Mouse (Mus musculus) monocyte, adult 5-6 weeks (primary cell): ENCODE data around the gene Atp5k. TPM values are rescaled to one million over a fixed set of nuclear protein-coding genes. Genes with fewer than 3 reads are reported as not detected.

Experiments
- ATAC-seq: fragments of 153-309, 156-312 bp; replicated peaks from 2 replicates; pipeline ENCODE4 v1.8.0; 2017; ENCODE audit warnings: mild to moderate bottlenecking; ENCODE audit not compliant: low TSS enrichment, insufficient number of reproducible peaks, severe bottlenecking, poor library complexity, low FRiP score
- total RNA-seq: library from RNA; stranded (forward); fragments of 200-1000, 200-491, 200-594 nt; gene quantifications from 3 replicates; pipeline ENCODE4 v1.2.3, GENCODE M21; 2017

The Atp5k gene
- total RNA-seq, result 120 to 243 TPM (median 230 TPM) in 3 replicates

- ATAC-seq, result peak; percentile 97
Measured at GRCm38 (mm10) chr5:108433804-108434587, at the start of gene Atp5k. TSS of gene Atp5k (minus strand) at chr5:108434448.

DNA sequence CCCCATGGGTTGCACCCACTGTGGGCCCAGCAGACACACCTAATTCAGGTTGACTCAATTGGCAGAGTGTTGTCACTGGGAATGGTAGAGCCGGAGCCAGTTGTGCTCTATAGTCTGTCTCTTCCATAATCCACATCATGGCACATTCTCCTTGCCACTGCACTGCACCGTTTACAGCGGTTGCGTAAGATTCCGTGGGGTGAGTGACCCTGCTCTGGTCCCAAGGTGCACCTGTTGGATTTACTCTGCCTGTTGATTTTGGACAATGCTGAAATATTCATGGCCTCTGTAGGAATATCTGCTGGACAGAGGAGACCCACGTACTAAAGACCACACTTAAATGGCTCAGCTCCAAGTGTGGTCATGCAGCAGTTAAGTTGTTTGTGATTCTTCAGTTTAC lies 48.8 kb upstream of the Atp5k start:
- no peak for ATAC-seq

DNA sequence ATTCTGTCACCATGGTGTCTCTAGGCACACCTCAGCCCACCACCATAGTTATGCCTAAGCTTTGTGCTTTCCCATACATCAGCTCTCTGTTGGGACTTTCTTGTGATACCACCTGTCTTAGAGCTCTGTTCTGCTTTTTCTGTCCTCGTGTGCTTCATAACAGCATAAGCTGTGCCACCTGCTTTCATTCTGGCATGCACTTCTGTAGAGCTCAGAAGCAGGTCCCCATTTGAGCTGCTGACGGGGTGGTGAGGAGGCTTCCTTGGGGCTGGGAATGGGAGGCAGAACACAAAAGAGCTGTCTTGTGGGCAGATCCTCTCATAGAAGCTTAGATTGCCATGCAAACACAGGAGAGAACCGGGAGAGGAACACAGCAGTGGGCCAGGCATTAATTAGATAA lies 41.7 kb upstream of the Atp5k start:
- no peak for ATAC-seq

- no peak for ATAC-seq
Measured at GRCm38 (mm10) chr5:108473737-108474136, 39.5 kb upstream of the Atp5k start.

DNA sequence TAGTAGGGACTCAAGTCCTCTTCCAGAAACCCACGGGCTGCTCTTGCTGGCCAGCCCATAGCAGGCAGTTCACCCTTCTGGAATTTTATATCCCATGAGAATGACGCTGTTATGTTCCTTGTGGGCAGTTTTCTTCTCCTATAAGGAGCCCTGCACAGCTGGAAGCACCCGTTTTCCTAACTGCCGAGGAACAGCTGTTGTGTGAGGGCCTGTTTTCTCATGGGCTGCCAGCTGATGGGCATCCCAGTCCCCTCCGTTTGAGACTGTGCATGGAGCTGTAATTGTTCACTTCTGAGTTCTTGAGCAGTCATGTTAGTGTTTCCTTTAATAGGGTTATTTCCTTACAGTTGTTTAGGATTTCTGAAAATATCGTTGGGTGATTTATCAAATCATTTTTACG lies 35.4 kb upstream of the Atp5k start:
- no peak for ATAC-seq

- ATAC-seq, result no peak
Measured at GRCm38 (mm10) chr5:108466647-108467046, 32.4 kb upstream of the Atp5k start.

GRCm38 (mm10) chr5:108465131-108465891 lies 31.1 kb upstream of the Atp5k start:
- ATAC-seq, result no peak

DNA sequence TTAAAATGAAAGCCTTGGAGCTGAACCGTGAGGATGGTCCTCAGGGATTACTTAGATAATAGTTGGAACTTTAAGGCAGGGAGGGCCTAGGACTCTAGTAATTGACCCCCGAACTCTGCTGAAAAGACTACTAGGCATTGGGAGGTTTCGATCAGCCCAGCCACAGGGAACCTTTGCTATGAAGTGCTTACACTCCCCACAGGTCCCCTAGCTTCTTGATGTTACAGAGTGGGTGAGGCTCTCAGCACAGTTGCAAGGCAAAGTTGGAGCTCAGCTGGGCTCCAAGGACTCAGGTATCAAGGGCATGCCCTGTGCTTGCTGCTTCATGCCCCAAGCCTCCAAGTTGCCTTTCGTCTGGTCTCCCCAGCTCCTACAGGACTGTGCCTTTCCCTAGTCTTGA lies 28.2 kb upstream of the Atp5k start:
- ATAC-seq, result no peak

DNA sequence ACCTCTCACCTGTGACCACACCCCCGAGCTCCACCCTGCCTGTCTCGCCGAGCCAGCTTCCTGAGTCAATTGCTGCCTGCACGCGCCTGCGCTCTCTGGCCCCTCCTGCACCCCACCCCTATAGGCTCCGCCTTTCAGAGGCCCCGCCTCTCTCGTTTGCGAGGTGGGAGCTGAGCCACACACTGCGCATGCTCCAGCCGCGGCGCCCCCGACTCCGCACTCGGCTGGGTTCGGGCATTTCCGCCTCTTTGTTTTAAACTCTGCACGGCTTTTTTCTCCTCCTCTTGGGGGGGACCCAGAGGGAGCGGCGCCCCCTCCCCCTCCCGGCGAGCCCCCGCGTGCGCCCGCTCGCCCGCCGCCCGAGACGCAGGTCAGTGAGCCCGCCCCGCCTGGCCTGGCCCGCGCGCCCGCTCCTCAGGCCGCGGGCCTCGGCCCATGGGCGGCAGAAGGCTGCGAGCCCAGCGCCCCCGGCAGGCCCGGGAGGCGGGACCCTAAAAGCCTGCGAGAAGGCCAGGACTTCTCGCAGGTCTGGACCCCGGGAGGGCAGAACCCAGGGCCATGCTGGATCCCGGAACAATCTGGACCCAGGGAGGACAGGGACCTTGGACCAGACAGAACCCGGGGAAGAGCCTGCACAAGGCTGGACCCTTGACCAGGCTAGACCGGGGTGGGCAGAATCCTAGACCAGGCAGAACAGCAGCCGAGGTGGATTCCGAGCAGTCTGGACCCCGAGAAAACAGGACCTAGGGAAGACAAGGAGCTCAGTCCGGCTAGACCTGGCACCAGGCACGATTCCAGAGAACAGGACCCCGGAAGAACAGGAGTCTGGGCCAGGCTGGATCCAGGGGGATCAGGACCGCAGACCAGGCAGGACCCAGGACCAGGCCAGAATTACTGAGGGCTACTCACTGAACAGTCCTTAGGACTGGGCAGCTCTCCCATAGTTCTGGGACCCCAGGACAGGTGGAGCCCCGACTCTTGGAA lies 27.1 kb upstream of the Atp5k start, which contains the start of gene Pcgf3:
Gene Pcgf3, plus strand, starts transcription at position 151 of the 984 bp plus-strand sequence.
- peak; percentile 94 for ATAC-seq

DNA sequence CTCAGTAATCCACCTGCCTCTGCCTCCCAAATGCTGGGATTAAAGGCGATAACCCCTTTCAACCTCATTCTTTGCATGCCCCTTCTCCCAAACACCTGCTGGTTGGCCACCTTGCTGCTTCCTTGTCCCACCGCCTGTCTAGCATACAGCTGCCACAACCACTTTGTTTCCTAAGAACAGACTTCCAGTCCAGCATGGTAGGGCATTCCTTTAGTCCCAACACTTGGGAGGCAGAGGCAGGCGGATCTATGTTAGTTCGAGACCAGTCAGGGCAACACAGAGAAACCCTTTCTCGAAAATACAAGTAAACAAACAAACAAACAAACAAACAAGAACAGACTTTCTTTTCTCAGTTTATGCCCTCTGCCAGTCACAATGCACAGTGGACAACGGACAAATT lies 26.2 kb upstream of the Atp5k start:
- ATAC-seq, result no peak

DNA sequence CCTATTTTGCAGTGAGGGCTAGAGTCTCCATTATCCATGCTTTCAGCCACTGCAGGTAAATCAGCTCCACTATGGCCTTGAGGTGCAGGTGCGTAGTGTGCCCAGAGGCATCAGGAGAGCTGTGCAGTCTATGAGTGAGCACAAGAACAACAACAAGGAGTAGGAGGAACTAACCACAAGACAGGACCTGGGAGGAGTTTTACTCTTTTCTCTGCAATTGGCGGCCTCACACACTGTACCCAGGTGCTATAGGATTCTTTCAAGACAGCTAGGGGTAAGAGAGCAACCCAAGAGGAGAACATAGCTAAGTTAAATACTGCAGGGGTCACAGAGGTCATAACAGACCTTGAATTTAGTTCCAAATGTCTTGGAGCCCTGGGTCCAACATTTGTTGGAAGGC lies 24.5 kb upstream of the Atp5k start:
- ATAC-seq, result no peak

DNA sequence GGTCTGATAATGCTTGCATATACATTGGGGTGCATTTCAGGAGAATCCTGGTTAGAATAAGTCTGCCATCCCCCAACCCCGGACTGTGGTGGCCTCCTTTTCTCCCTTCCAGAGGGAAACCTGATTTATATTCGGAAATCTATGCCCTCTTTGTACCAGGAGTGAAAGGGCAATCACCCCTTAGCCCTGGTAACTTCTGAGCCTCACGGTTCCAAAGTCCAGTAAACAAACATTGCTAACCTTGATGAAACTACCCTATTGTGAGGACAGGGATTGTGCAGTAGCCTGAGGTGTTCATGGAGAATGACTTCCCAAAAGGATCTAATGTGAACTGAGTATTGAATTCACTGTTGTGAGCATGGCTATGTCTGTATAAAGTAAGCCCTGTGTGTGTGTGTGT lies 19.8 kb upstream of the Atp5k start:
- ATAC-seq, result no peak

GRCm38 (mm10) chr5:108452422-108452821 lies 18.2 kb upstream of the Atp5k start:
- ATAC-seq, result no peak

DNA sequence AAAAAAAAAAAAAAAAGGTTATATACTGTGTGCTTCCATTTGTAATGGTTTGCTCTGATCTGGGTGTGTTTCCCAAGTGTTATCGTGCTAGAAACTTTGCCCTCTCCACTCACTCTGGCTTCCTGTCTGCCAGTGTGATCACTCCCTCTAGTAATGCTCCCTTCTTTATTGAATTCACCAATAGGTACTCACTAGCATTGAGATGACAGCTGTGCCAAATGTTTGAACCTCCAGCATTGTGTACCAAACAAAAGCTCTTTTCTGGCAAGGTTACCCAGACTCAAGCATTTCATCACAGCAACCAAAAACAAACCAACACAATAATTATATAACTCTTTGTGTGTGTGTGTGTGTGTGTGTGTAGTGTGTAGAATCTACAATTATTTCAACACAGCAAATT lies 17.4 kb upstream of the Atp5k start:
- ATAC-seq, result no peak

GRCm38 (mm10) chr5:108450837-108451540 lies 16.7 kb upstream of the Atp5k start:
- no peak for ATAC-seq

- peak; percentile 34; the same call in 1 of the 2 replicates for ATAC-seq
Measured at GRCm38 (mm10) chr5:108448785-108449668, 14.8 kb upstream of the Atp5k start, which contains the start of gene Mfsd7a. TSS of gene Mfsd7a (minus strand) at chr5:108448891.

DNA sequence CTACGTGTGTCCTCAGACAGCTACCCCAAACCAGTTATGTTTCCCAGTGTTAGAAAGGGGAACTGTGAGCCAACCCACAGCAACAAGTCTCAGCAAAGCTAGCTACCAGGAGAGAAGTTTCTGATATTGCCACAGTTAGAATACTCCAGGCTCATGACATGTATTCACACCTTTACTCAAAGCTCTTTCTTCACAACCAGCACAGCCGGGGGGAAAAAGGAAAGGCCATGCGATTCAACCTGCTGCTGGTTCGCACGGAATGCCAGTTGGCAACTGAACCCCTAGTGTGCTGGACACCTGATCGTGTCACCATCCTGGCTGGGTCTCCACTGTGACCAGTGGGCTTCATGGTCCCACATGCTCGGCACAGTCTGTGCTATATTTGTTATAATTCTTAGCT lies 13.6 kb upstream of the Atp5k start:
- ATAC-seq, result no peak
